Mouse (Mus musculus) liver, postnatal 0 days (tissue): ENCODE results near the gene Rab11fip5.

Experiments used
- CTCF ChIP-seq: sonication (generic); IDR thresholded peaks from 2 replicates; pipeline ENCODE4 v1.5.1; 2016; ENCODE audit warnings: antibody characterized with exemption, low read depth
- EP300 ChIP-seq: IDR thresholded peaks from 2 replicates; pipeline ENCODE4 v1.6.1; 2016; ENCODE audit warnings: antibody characterized with exemption, low read depth, mild to moderate bottlenecking

DNA sequence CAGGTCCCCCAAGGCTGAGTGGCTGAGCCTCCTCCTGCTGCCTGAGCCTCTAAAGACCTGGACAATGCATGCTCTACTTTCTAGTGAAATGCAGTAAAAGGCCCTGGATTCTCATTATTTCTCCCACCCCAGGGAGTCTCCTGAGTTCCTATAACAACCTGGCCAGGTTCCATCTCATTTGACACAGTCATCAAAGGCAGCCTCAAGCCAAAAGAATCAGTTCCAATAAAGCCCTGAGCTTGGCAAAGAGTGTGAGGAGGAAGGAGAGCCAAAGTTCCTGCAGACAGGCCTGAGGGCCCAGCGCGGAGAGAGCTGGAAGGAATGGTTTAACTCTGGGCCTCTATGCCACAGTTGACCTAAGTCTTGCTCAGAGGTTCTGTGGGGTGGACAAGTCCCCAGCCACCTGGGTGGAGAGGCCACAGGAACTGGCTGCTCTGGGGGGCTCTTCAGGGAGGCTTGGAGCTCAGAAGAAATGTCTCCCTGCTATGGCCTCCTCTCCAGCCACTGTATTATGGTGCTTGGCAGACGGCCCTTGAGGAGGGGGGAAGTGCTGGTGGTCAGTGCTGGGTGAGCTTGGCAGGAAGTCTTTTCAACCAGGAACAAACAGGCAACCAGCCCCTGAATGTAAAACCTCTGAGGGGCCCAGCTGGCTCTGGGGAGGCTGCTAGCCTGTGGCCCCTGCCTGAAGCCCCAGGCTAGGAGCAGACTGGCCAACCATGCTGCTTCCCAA, 71.9 kb downstream of the Rab11fip5 start:
- TF ChIP-seq CTCF (no peak), EP300 (no peak)
